Mouse (Mus musculus) monocyte, adult 2 months (primary cell): Measurements from ENCODE around the gene Oas1f.
"Not testable (repeated sequence)": the region's sequence is repeated elsewhere in the genome, so short reads cannot be mapped to it uniquely, and the experiment has no call there.

Source experiments
- DNase-seq, 2 experiments: peaks; one replicate each; pipeline ENCODE4 v3.0.0; 2022; ENCODE audit warnings: low spot score in 2 of 2, low read depth in 1 of 2

Gene Oas1f

DNA sequence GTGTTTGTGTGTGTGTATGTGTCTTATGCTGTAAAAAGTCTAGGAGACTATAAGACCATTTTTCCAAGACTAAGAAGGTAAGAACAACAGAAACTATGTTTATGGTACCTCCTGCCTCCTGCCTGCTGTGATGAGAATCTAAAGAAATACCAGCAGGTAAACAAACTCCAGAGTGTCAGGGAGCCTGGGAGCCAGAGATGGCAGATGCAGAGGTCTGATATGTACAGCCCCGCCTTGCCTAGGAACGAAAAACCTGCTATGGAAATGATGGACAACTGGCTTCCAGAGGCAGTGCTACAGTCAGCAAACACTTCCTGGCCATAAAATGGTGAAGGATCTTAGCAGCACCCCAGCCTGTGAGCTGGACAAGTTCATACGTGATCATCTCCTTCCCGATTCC lies at the start of gene Oas1f:
Oas1f (plus strand) TSS at position 301 of the 400 bp plus-strand sequence.
- no peak for DNase-seq

DNA sequence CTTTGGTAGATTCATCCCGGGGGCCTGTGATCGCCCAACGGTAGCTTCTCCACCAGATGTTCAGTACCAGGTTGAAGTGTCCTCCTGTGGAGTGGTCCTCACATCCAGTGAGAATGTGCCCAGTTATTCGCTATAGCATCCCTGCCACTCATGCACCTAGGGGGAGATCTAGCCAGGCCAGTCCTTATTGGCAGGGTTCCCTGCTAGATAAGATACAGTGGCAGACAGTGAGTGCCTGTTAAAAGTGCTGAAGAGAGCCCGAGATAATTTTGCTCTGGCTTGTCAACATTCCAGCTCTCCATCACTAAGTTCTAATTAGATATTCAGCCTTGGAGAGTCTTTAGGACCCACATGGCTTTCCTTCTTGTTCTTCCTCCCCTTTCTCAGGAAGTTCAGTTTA lies 49.0 kb upstream of the Oas1f start:
- not testable (repeated sequence) for DNase-seq

DNA sequence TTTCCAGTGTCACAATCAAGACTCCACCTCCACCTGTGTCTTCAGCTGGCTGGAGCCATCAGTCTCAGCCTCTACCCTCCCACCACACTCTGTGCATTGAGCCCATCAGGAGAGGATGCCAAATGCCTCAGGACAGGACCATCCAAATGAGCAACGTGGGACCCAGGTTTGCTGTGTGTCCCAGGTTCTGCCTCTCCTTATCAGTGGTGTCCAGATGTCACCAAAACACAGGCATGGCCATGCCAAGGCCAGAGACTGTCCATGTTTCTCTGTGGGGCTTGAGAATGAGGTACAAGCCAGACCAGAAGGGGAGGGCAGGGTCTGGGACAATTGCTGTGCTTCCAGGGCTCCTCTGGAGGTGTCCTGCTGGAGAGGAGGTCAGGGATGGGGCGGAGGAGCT lies 48.2 kb upstream of the Oas1f start:
- DNase-seq = not testable (repeated sequence)

DNA sequence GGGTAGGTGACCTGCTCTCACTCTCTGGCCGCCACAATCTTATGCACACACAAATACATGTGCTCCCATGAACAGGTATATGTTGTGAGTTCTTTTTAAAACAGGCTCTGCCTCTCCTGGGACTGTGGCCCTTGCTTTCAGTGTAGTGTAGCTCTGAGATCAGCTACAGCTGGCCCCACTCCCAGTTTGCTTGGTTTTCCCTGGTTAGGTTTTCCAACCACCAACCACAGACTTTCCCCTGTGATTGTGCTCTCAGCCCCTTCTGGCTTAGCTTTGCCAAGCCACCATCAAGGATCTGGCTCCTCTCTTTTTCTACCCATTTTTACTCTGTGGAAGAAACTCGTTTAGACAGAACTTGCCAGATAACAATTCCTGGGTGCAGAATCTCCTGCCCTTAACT lies 43.6 kb upstream of the Oas1f start:
- no peak for DNase-seq

DNA sequence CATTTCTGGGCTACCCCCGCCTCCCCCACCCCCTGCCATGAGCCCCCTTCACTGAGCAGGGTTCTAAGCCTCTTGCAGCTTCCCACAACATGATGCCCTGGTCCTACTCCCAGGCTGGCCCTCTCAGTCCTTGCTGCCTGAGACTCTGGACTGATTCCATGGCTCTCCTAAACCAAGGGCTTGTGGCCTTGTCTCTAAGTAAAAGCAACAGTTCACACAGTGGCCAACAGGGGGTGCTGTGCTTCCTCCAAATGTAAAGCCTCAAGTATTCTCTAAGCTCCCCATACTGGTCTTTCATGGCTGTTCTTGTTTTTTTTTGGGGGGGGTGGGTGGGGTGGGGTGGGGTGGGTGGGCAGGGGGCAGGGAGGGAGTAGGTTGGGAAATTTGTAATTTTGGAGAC lies 40.7 kb upstream of the Oas1f start:
- peak in 1 of 2 experiments; percentile 41 for DNase-seq

DNA sequence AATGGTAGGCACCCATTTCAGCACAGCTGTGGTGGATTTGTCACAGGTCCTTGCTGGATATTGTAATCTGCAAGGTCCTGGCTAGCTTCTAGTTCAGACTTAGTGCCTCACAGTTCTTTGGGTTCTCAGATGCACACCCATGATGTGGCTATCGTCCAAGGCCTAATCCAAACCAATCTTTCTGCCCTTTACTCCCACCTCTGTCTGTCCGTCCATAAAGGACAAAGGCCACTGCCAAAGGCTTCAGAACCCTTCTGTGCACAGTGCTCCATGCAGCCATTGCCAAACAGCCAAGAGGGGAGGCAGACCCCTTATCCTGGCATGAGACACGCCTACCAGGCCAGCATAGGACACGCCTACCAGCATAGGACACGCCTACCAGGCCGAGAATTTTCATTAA lies 38.0 kb upstream of the Oas1f start:
- DNase-seq = no peak

DNA sequence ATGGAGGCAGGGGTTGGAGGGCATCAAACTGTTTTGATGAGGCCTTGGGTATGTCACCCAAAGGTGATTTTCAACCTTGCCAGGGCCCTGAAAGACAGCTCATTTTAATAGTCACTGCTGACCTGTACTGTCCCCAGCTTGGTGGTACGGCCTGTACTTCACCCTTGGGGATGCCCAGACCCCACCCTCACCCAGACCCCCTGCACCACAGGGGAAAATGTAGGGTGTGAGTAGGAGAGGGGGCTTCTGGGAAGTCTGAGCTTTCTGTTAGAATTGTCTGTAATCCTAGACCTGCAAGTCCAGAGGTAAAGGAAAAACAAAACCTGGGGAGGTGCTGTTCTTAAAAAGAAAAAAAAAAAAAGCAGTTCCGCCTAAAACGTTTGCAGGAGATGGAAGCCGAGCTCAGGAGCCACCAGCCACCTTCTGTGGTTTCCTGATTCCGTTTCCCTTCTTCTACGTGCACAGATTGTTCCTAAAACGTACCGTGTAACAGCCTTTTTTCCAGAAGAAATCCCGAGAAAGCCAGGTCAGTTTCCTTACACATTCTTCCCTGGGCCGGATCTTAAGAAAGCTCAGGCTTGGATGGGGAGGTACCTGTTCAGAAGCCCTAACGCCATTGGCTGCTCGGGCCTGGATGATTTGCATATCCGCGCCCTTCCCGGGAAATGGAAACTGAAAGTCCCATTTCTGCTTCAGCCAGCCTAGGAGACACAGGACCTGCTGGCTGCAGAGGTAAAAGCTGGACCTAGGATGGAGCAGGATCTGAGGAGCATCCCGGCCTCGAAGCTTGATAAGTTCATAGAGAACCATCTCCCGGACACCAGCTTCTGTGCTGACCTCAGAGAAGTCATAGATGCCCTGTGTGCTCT lies 35.0 kb upstream of the Oas1f start, which contains the start of gene Oas1c:
Oas1c (minus strand) TSS at position 564 of the 869 bp plus-strand sequence.
- DNase-seq = peak; percentile 13 to 67

DNA sequence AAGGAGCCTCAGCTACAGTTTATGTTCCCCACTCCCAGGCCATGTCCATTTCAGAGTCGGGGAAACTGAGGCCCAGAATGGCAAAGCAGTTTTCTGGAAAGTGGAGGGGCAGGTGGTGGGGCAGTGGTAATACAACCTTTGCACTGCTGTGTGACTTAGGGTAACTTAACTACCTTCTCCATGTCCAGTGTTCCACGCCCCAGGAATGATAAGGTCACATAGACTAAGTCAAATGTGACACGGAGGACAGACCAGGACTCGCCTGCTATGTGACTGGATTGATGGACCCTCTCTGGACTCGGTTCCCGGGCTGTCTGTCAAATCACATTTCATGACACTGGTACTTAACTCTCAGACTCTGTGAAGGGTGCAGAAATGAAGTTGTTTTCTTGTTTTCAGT lies 34.1 kb upstream of the Oas1f start:
- no peak for DNase-seq

DNA sequence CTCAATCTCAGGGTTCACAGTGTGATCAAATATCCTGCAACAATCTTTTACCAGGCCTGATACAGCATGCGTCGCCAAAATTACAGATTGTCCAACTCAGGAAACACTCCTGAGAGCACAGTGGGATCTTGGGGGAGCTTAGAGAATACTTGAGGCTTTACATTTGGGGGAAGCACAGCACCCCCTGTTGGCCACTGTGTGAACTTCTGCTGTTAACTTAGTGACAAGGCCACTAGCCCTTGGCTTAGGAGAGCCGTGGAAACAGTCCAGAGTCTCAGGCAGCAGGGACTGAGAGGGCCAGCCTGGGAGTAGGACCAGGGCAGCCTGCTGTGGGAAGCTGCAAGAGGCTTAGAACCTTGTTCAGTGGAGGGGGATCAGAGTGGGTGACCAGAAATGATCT lies 31.2 kb upstream of the Oas1f start:
- DNase-seq = peak in 1 of 2 experiments; percentile 20

DNA sequence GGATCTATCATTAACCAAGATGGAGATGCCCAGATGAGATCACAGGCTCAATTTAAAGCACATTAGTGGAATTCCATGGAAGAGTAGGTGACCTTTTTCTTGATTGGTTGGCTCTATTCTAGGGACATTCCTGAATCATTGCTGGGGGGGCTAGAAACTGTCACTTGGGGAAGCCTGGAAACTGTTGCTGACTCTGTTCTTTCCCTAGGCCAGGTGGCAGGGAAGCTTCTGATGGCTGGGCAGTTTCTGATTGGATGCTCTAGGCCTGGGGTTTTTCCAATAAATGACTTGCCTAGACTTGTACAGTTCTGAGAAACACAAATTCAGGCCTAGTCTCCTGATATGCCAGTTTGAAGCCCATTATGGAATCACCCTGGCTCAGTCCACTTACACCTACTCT lies 28.2 kb upstream of the Oas1f start:
- DNase-seq = no peak

DNA sequence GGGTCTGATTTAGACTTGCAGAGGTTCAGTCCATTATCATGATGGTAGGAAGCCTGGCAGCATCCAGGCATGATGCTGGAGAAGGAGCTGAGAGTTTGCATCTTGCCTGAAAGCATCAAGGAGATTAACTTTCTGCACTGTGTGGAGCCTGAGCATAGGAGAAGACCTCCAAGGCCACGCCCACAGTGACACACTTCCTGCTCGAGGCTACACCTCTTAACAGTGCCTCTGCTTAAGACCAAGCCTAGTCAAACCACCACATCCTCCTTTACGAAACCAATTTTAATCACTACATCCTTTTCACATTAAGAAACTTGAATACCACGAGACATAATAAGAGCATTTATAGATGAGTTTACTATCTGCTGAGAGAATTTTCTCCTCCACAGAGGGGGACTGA lies 16.1 kb upstream of the Oas1f start:
- no peak for DNase-seq

DNA sequence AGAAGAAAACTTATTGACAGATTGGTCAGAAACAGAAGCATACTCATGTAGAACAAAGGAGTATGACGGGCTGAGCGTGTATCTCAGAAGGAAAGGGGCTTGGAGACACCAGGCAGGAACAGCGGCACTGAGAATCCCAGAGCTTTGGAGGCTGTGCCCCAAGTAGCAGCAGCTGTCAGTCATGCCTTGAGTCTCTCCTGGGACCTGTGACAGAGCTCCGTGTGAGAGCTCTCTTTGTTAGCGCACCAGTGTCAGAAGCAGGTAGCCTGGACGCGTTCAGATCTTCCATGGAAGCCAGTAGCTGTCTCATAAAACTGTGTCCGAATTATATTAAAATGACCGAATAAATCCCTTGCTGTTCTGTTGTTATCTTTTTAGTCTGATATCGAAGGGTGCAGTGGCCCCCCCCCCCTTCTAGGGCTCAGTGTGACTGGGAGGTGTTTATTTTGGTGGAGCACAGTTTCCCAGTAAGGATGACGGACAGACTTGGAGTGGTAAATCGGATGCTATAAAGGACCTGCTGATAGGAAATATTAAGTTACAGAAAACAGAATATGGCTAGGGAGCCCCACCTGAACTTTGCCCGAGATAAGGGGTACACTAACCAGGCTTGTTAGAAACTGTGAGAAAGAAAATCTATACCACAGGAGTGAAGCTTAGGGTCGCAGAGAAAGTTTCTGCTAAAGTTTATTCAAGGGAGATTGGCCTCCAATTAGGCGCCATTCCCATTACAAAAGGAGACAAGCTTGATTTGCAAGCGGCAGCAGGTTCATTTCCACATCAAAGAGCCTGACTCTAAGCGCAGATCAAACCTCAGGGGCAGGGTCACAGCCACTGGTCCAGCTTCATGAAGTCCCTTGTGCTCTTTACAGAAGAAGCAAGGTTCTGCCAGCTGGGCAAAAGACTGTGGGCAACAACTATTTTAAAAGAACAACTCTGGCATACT lies 13.6 kb upstream of the Oas1f start:
- no peak for DNase-seq

DNA sequence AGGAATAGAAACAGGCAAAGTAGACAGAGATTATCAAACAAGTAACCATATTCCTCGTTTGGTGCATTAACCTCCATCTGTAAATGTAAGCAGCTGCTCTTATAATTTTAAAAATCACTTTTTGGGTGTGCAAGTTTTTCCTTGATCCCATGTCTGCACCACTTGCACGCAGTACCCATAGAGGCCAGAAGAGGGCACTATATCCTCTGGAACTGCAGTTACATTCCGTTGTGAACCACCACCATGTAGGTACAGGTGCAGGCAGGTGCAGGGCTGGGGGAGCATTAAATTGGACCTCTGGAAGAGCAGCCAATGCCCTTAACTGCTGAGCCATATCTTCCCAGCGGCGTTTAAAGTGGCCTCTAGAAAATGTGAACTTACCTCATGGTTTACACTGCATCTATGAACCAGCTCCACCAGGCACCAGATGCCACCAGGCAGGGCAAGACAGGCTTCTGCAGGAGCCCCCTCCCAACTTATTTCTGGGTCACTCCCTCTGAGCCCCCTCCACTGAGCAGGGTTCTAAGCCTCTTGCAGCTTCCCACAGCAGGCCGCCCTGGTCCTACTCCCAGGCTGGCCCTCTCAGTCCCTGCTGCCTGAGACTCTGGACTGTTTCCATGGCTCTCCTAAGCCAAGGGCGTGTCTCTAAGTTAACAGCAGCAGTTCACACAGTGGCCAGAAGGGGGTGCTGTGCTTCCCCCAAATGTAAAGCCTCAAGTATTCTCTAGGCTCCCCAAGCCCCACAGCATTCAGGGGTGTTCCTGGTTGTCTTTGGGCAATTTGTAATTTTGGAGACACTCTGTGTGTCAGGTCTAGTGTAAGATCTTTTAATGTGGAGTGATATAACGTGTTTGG lies 10.2 kb upstream of the Oas1f start:
- peak in 1 of 2 experiments; percentile 29 for DNase-seq

DNA sequence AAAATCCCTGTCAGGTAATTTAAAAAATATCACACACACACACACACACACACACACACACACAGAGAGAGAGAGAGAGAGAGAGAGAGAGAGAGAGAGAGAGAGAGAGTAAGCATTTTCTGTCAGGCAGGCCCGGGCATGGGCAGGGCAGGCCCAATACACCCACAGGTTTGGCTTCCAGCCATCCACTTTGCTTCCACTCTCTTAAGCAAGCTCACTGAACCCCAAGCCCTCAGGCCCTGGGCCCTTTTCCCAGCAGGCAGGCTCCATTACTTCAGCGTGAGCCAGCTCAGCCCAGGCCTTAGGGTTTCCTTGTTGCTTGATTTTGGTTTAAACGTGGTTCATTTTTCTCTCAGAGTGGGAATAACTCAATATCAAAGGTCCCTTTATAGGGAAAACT lies 2.5 kb upstream of the Oas1f start:
- no peak for DNase-seq

DNA sequence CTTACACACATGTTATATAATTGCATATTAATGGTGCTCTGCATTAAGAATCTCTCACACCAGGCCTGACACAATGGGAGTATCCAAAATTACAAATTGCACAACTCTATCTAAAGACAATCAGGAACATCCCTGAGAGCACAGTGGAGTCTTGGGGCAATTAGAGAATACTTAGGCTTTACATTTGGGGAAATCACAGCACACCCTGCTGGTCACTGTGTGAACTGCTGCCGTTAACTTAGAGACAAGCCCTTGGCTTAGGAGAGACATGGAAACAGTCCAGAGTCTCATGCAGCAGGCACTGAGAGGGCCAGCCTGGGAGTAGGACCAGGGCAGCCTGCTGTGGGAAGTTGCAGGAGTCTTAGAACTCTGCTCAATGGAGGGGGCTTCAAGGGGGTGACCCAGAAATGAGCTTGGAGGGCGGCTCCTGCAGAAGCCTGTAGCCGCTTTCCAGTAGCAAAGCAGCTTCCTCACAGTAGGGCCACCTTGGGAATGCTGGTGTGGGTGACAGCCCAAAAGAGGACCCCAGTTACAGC lies 2.5 kb downstream of the Oas1f start:
- DNase-seq = peak in 1 of 2 experiments; percentile 11

DNA sequence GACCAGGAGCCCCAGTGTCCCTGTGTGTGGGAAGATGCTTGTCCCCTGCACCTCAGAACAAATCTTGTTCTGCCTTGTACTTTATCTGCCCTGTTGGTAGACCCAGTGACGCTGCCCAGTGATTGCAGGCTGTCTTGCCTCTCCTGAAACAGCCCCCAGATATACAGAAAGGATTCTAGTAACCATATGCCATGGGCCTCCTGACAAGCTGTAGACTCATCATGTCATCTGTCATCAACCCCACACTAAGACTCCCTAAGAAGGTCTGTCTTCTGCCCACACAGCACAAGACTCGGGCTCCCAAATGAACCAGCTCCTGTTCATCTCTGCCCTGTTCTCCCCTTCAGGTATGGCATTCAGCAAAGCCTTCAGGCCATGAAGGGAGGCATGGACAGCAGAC lies 12.1 kb downstream of the Oas1f start:
- DNase-seq = no peak

DNA sequence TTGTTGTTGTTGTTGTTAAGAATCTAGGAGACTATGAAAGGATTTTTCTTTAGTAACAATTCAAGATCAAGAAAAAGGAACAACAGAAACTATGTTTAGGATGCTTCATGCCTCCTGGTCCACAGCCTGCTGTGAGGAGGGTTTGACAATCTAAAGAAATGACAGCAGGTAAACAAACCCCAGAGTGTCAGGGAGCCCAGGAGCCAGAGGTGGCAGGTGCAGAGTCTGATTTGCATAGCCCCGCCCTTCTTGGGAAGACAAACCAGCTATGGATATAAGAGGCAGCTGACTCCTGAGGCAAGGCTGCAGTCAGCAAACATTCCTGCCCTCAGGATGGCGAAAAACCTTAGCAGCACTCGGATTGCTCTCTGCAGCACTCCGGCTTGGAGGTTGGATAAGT lies 14.0 kb downstream of the Oas1f start, which contains the start of gene Oas1h:
Oas1h (plus strand) TSS at position 301 of the 400 bp plus-strand sequence.
- DNase-seq = no peak

DNA sequence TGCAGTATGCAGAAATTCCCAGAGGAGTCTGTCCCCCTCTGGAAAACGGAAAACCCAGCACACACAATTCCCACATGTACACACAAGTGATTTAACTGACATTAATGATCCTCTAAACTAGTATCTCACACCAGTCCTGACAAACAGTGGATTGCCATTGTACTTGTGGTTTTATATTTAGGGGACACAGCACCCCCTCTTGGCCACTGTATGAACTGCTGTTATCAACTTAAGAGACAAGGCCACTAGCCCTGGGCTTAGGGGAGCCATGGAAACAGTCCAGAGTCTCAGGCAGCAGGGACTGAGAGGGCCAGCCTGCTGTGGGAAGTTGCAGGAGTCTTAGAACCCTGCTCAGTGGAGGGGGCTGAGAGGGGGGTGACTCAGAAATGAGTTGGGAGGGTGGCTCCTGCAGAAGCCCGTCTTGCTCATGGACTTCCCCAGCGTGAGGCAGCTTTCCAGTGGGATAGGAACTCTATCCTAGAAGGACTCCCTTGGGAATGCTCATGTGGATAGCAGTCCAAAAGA lies 18.2 kb downstream of the Oas1f start:
- DNase-seq = no peak

DNA sequence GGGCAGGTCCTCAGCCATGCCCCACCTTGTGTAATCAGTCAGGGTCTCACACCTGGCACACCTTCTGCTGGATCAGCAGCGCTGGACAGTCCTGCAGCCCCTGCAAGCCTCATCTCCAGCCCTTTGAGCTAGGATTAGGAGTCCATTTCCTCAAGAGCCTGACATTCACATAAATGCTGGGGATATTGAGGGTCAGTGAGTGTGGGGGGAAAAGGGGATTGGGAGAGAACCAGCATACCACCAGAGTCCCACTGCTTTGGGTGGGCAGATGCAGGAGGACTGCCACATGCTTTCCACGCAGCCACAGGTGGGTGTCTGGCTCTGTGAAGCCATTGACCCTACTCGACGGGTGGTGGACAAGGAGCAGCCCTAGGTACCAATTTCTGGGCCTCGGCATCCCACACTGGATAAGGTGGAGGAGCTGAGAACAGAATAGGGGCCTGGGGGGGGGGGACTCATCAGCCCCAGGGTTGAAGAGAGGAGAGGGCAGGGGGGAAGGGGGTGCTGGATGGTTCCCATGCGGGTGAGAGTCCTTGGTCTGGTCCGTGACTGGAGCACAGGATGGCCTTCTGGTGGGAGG lies 22.4 kb downstream of the Oas1f start:
- DNase-seq = no peak

DNA sequence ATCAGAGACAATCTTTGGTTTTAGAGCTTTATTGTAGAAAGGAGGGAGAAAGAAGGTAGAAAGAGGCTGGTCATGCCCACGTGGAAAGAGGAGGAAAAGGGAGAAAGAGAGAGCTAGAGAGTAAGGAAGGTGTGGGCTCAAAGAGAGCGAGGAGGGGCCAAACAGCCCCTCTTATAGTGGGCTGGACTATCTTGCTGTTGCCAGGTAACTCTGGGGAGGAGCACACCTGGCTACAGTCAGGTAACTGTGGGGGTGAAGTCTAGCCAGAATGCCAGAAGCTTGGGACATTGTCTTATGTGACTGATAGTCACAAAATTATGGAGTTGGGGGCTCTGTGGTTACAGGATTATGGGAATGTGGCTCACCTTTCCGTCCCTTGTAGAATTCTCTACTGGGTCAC lies 22.9 kb downstream of the Oas1f start:
- DNase-seq = no peak
